Mouse (Mus musculus) heart, embryonic 13.5 days (tissue): ENCODE measurements around the gene Zfp239. TPM values are rescaled to one million over a fixed set of nuclear protein-coding genes. Genes with fewer than 3 reads are reported as not detected.

Experiments used
- polyA plus RNA-seq: library from polyadenylated mRNA; unstranded; fragments of >200 nt; fragmentation: Nextera tagmentation; extraction: Ambion mirVana; gene quantifications from 2 replicates; pipeline ENCODE4 v1.2.1, GENCODE M21; 2015

Zfp239 gene
- polyA plus RNA-seq, 1 experiment from 2014 or later: 2.0 TPM

Other genes starting within 250 kb of the Zfp239 start
- 64.5 and 64.7 TPM in 2 replicates for gene Zfp637, start 20.9 kb upstream of the Zfp239 start, polyA plus RNA-seq
- gene Hnrnpf, start 38.2 kb downstream of the Zfp239 start, polyA plus RNA-seq: 440 and 506 TPM in 2 replicates
- gene Fxyd4, start 75.6 kb downstream of the Zfp239 start, polyA plus RNA-seq: 1.9 and 2.5 TPM in 2 replicates
- gene Rasgef1a, start 149.3 kb downstream of the Zfp239 start, polyA plus RNA-seq: 0.32 and 0.38 TPM in 2 replicates